Mouse (Mus musculus) heart, adult 2 months (tissue): ENCODE data around the gene Axl.

Experiments
- CTCF ChIP-seq: fragments of 200-600 bp; IDR thresholded peaks from 2 replicates; pipeline ENCODE4 v1.8.1; 2022; ENCODE audit warnings: antibody characterized with exemption, mild to moderate bottlenecking, moderate library complexity
- EP300 ChIP-seq: fragments of 200-500 bp; IDR thresholded peaks from 2 replicates; pipeline ENCODE4 v1.6.1; 2011; ENCODE audit warnings: low read depth, low read length, control low read depth; ENCODE audit not compliant: insufficient read depth
- POLR2A ChIP-seq: fragments of 200-500 bp; IDR thresholded peaks from 2 replicates; pipeline ENCODE4 v1.6.1; 2011; ENCODE audit warnings: mild to moderate bottlenecking, low read depth, low read length, control low read depth; ENCODE audit not compliant: insufficient read depth

- TF ChIP-seq EP300 (no peak), CTCF (no peak), POLR2A (no peak)
These were observed 16.3 kb upstream of the Axl start for GRCm38 (mm10) chr7:25804792-25805191.
